Mouse (Mus musculus) small intestine, adult 2 months (tissue): ENCODE results near the gene Leprot. TPM values are rescaled to one million over a fixed set of nuclear protein-coding genes. Genes with fewer than 3 reads are reported as not detected.
A peak's percentile ranks its signal among the peaks of the same experiment; 100 is the strongest.

Experiments
- H3K27ac ChIP-seq: fragments of 200-500 bp; 2 replicates; pipeline ENCODE4 v1.5.1; 2012; ENCODE audit warnings: low read depth, low read length, control low read depth, inconsistent platforms; ENCODE audit not compliant: insufficient read depth
- H3K27me3 ChIP-seq: fragments of 200-500 bp; 2 replicates; pipeline ENCODE4 v1.6.1; 2012; ENCODE audit warnings: mild to moderate bottlenecking, moderate library complexity, low read length, inconsistent platforms; ENCODE audit not compliant: control insufficient read depth, insufficient read depth
- H3K36me3 ChIP-seq: fragments of 200-500 bp; 2 replicates; pipeline ENCODE4 v1.6.1; 2012; ENCODE audit warnings: mild to moderate bottlenecking, low read length, control low read depth, inconsistent platforms; ENCODE audit not compliant: control insufficient read depth, insufficient read depth
- H3K4me1 ChIP-seq: fragments of 200-500 bp; 2 replicates; pipeline ENCODE4 v1.6.1; 2012; ENCODE audit warnings: low read length, inconsistent platforms, mixed read lengths; ENCODE audit not compliant: control insufficient read depth, insufficient read depth, insufficient read length
- H3K4me3 ChIP-seq: fragments of 200-500 bp; 2 replicates; pipeline ENCODE4 v1.5.1; 2012; ENCODE audit warnings: low read depth, mild to moderate bottlenecking, control low read depth, inconsistent platforms, low read length, moderate library complexity
- CTCF ChIP-seq: fragments of 200-500 bp; IDR thresholded peaks from 2 replicates; pipeline ENCODE4 v1.5.1; 2012; ENCODE audit warnings: low read depth, mild to moderate bottlenecking, control low read depth, inconsistent platforms, low read length, moderate library complexity, mixed read lengths; ENCODE audit not compliant: insufficient replicate concordance, insufficient read length; ENCODE audit errors: extremely low read depth
- POLR2A ChIP-seq: fragments of 200-500 bp; IDR thresholded peaks from 2 replicates; pipeline ENCODE4 v1.6.1; 2012; ENCODE audit warnings: low read depth, mild to moderate bottlenecking, control low read depth, inconsistent platforms, low read length, moderate library complexity
- WGBS: fragments of 180-500 bp; shearing (Covaris S2); methylation state at CpG from one replicate; pipeline ENCODE4 v1.1.7; 2018; 5-methylcytosine and 5-hydroxymethylcytosine counted together
- polyA plus RNA-seq: library from polyadenylated mRNA; depleted of rRNA; stranded (reverse); fragments of >200 nt; gene quantifications from 2 replicates; pipeline ENCODE4 v1.2.3, GENCODE M21; 2012

The Leprot gene
- polyA plus RNA-seq, 1 experiment: 32.1 TPM

- Histone ChIP-seq H3K4me3 (no peak overlapping the region), H3K36me3 (no peaks in the 10 kb centered on the region), H3K4me1 (no peaks in the 10 kb centered on the region), H3K27me3 (no peaks in the 10 kb centered on the region), H3K27ac (no peak overlapping the region)
- TF ChIP-seq POLR2A (no peak), CTCF (no peak)
- WGBS: 89% methylated on average over 5 of the region's 5 CpGs
Measured at GRCm38 (mm10) chr4:101625278-101625677, 22.2 kb upstream of the Leprot start.

GRCm38 (mm10) chr4:101635596-101635995 lies 11.9 kb upstream of the Leprot start:
- WGBS: 48% methylated on average over 2 of the region's 2 CpGs
- no peaks in the 10 kb centered on the region; the same call in 1 of the 2 replicates for H3K27me3 ChIP-seq
- no peak overlapping the region for H3K4me3 ChIP-seq
- no peak overlapping the region for H3K27ac ChIP-seq
- H3K4me1 ChIP-seq: no peaks in the 10 kb centered on the region
- TF ChIP-seq CTCF (no peak), POLR2A (no peak)
- no peaks in the 10 kb centered on the region for H3K36me3 ChIP-seq

GRCm38 (mm10) chr4:101637472-101637871 lies 10.0 kb upstream of the Leprot start:
- WGBS: 92% methylated on average over 1 of the region's 1 CpGs
- Histone ChIP-seq H3K27ac (no peak overlapping the region), H3K36me3 (no peaks in the 10 kb centered on the region), H3K27me3 (no peaks in the 10 kb centered on the region; the same call in 1 of the 2 replicates), H3K4me3 (no peak overlapping the region), H3K4me1 (no peaks in the 10 kb centered on the region)
- TF ChIP-seq POLR2A: no peak
- no peak for TF ChIP-seq CTCF

- Histone ChIP-seq H3K27ac (no peak overlapping the region), H3K36me3 (no peaks in the 10 kb centered on the region), H3K4me1 (no peaks in the 10 kb centered on the region), H3K27me3 (no peaks in the 10 kb centered on the region), H3K4me3 (no peak overlapping the region)
- 47% methylated on average over 5 of the region's 5 CpGs for WGBS
- no peak for TF ChIP-seq CTCF
- TF ChIP-seq POLR2A: no peak
Measured at GRCm38 (mm10) chr4:101640631-101641030, 6.9 kb upstream of the Leprot start.

GRCm38 (mm10) chr4:101642708-101643107 lies 4.8 kb upstream of the Leprot start:
- 85% methylated on average over 6 of the region's 6 CpGs for WGBS

GRCm38 (mm10) chr4:101643216-101643615 lies 4.3 kb upstream of the Leprot start:
- no peaks in the 10 kb centered on the region for H3K27me3 ChIP-seq
- H3K4me1 ChIP-seq: peaks cover 2% of the 10 kb centered on the region; the same call in 1 of the 2 replicates
- 47% methylated on average over 4 of the region's 4 CpGs for WGBS
- no peak overlapping the region for H3K27ac ChIP-seq
- TF ChIP-seq POLR2A (no peak), CTCF (no peak)
- H3K36me3 ChIP-seq: no peaks in the 10 kb centered on the region
- no peak overlapping the region for H3K4me3 ChIP-seq

More at GRCm38 (mm10) chr4:101642708-101643107, 4.8 kb upstream of the Leprot start:
- H3K27me3 ChIP-seq: no peaks in the 10 kb centered on the region
- no peak overlapping the region for H3K27ac ChIP-seq
- TF ChIP-seq CTCF (no peak), POLR2A (no peak)
- peaks cover 2% of the 10 kb centered on the region; the same call in 1 of the 2 replicates for H3K4me1 ChIP-seq
- H3K36me3 ChIP-seq: no peaks in the 10 kb centered on the region
- H3K4me3 ChIP-seq: no peak overlapping the region

- TF ChIP-seq POLR2A (no peak), CTCF (no peak)
- no peaks in the 10 kb centered on the region for H3K36me3 ChIP-seq
- no peaks in the 10 kb centered on the region for H3K27me3 ChIP-seq
- WGBS: under 1% methylated on average over 8 of the region's 8 CpGs
- peak overlapping the region; percentile 52; the same call in 1 of the 2 replicates for H3K27ac ChIP-seq
- H3K4me1 ChIP-seq: peaks cover 11% of the 10 kb centered on the region; the same call in 1 of the 2 replicates
- peak overlapping the region; percentile 62 for H3K4me3 ChIP-seq
Measured at GRCm38 (mm10) chr4:101646857-101647195, 692 bp upstream of the Leprot start.

GRCm38 (mm10) chr4:101647976-101648642 lies 591 bp downstream of the Leprot start:
- H3K27me3 ChIP-seq: no peaks in the 10 kb centered on the region
- H3K4me1 ChIP-seq: peaks cover 11% of the 10 kb centered on the region; the same call in 1 of the 2 replicates
- peak overlapping the region; percentile 95 for H3K27ac ChIP-seq
- TF ChIP-seq POLR2A (no peak), CTCF (no peak)
- H3K4me3 ChIP-seq: peak overlapping the region; percentile 95
- WGBS: under 1% methylated on average over 20 of the region's 20 CpGs
- H3K36me3 ChIP-seq: peaks cover 2% of the 10 kb centered on the region; the same call in 1 of the 2 replicates
